Mouse (Mus musculus) adrenal gland, postnatal 14 days (tissue): ENCODE data around the gene Ulk3. TPM values are rescaled to one million over a fixed set of nuclear protein-coding genes. Genes with fewer than 3 reads are reported as not detected.
A peak's percentile ranks its signal among the peaks of the same experiment; 100 is the strongest.

Source experiments
- DNase-seq: peaks from one replicate; pipeline ENCODE4 v3.0.0; 2021; ENCODE audit warnings: mixed read lengths
- long read RNA-seq, 2 experiments: library from polyadenylated mRNA; stranded (forward); transcript quantifications; one replicate each; pipeline ENCODE4 v2.0.0; 2021
- total RNA-seq: library from RNA; stranded (reverse); gene quantifications from 2 replicates; pipeline ENCODE4 v1.2.3, GENCODE M21; 2021

Ulk3 gene
- 12.9 and 17.8 TPM in 2 replicates for total RNA-seq
- long read RNA-seq, experiment 1, partial matches to known transcripts, result 0 of 2 reads
- long read RNA-seq, experiment 1, other reads (novel, unspliced or antisense), result 2 of 2 reads
- long read RNA-seq, experiment 2, partial matches to known transcripts, result 0 of 2 reads
- long read RNA-seq, experiment 2, other reads (novel, unspliced or antisense), result 2 of 2 reads

GRCm38 (mm10) chr9:57589224-57590126, at the start of gene Ulk3:
Ulk3 (plus strand) TSS chr9:57589452.
- peak; percentile 91 for DNase-seq

- no peak for DNase-seq
Observed at GRCm38 (mm10) chr9:57539550-57539949, 49.7 kb upstream of the Ulk3 start.

DNA sequence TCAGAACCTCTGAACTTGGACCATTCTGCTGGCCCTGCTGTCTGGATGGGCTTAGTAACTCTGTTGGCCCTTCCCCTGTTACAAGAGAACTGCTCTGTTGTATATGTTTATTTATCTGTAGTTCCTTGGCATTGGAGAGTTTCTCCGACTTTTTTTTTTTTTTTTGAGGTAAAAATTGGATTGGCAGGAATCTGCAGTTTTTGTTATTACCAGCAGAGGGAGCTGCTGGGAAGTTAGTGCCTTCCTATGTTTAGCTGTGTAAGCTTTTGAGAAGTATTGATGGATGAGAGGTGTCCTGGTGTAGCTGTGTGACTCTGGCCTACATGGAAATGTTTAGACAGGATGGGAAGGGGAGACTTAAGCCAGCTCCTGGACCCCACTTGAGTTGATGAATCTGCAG, 47.9 kb upstream of the Ulk3 start:
- DNase-seq, result peak; percentile 59

DNA sequence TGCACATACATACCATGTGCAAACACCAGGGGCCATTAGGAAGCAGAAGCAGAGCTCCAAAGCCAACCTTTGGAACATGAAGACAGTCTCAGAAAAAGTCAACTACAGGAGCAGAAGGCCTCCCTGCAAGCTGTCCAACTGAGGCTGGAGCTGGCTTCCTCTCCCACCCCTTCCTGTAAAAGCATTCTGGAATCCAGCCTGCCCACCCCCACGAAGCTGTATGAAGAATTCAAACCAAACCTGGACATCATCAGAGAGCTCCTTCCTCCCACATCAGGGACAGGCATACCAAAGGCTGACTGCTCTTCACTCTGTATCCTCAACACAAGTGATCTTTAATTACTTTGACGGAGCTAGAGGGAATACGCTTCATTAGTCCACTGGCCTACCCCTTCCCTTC, 45.3 kb upstream of the Ulk3 start:
- DNase-seq, result no peak

- peak; percentile 34 for DNase-seq
Observed at GRCm38 (mm10) chr9:57547287-57547686, 42.0 kb upstream of the Ulk3 start.

DNA sequence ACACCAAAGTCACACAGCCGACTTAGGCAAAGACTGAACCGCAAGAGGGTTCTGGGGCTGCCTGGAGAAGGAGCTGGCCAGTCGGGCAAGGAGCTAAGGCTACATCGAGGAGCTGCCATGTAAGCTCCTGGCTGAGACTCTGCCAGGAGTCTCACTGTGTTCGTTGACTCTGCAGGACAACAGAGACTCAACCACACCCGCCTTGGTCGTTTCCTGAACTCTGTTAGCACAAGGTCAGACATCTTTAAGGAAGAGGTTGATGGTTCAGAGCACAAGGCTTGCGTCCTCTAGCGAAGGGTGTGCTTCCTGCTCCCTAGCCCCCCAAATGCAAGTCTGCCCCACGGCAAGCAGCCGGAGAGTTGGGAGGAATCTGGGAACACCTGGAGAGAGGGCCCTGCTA, 41.4 kb upstream of the Ulk3 start:
- DNase-seq, result no peak

GRCm38 (mm10) chr9:57549186-57549585, 40.1 kb upstream of the Ulk3 start:
- no peak for DNase-seq

GRCm38 (mm10) chr9:57550126-57550862, 39.0 kb upstream of the Ulk3 start:
- DNase-seq, result peak; percentile 85

GRCm38 (mm10) chr9:57552139-57552887, 36.9 kb upstream of the Ulk3 start, which contains the start of gene Mpi:
Mpi (minus strand) TSS chr9:57552763.
- DNase-seq, result peak; percentile 82

DNA sequence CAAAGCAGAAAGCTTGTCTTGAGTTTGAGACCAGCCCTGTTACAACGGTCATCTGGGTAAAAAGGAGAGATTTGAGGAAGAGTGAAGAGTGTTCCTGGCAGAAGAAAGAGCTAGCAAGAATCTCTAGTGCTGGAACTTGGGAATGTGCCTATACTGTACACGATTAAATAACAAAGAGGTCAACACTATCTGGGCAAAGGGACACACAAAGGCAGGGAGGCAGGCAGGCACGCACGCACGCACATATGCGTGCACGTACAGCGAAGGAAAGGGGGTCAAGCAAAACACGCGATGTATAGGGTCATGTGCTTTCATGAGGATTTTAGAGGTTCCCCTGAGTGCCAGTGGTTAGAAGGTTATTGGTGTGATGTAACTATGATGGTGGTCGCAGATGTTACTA, 36.1 kb upstream of the Ulk3 start:
- no peak for DNase-seq

DNA sequence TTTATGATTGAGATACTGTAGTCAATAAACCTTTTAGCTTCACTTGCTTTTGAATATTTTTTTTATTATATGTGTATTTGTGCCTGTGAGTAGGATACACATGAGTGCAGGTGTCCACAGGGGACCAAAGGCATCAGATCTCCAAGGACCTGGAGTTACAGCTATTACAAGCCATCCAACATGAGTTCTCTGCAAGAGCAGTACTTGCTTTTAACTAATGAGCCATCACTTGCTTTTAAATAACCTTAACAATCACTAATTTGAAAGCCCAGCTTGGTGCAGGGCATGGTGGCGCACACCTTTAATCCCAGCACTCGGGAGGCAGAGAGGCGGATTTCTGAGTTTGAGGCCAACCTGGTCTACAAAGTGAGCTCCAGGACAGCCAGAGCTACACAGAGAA, 34.5 kb upstream of the Ulk3 start:
- DNase-seq, result no peak

DNA sequence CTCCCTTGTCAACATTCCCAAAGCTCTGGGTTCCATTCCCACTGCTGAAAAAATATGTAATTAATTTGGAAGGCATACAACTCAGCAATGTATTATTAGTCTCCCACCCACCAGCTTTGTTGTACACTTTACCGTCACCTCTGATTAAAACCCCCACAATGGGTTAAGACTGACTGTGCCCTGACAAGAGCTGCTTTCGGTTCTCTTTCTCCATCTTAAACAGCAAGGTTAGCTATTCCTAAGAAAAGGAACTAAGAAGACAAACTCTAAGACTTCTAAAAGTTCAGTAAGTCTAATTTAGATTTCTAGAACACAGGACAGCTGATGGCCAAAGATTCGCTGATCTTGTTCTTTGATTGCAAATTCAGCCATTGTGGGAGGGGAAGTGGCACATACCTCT, 32.0 kb upstream of the Ulk3 start:
- DNase-seq, result no peak

- no peak for DNase-seq
Observed at GRCm38 (mm10) chr9:57558625-57559024, 30.6 kb upstream of the Ulk3 start.

GRCm38 (mm10) chr9:57559568-57559967, 29.7 kb upstream of the Ulk3 start:
- no peak for DNase-seq

DNA sequence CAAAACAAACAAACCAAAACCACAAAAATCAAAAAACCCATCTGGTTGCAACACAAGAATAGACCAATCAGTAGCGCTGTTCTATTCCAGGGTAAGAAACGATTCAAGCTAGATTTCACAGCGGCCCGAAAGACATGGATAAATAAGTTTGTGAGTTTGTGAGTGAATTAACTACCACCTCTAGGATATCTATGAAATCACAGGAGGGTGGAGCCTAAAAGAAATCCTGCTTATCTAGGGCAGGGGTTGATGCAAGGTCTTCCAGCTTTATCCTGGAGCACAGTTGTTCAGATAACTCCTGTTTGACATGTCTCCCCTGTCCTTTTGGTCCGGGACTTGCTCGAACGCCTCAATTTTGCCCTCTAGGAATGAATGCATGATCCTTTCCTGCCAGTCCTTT, 29.0 kb upstream of the Ulk3 start:
- DNase-seq, result no peak

DNA sequence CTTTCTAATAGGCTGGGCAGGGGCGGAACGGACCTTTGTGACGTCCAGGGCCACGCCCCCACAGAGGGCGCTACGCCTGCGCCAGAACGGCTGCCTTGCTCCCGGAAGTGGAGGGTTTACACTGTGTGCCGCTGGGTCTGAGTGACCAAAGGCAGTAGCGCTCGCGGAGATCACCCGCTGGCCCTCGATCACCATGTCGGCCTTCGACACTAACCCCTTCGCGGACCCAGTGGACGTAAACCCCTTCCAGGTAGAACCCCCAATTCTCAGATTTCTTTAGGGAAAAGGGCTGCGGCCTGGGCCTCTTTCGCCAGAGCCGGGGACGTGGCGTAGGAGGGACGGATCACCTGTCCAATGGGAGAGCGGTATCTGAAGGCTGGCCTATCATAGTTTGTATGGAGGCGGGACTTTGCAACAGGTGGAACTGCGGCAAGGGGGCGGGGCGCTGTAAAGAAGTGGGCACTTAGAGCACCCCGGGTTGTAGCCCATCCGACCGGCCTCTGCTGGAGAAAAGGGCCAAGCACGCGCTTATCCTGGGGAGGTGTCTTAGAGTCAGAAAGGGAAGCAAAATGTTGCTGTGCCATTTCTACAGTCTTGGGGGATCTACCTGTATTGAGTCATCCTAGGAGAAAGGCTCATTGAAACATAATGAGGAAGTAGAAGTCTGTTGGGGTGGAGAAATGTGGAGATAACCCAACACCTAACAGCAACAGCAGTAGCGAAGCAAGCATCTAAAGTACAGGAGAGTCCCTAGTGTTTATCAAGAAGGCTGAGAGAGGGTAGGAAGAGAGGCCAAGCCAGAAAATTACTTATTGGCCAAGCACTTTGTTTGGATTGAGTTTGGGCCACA, 28.2 kb upstream of the Ulk3 start, which contains the start of gene Scamp2:
Scamp2 (plus strand) TSS at position 83 of the 850 bp plus-strand sequence.
- DNase-seq, result peak; percentile 96

DNA sequence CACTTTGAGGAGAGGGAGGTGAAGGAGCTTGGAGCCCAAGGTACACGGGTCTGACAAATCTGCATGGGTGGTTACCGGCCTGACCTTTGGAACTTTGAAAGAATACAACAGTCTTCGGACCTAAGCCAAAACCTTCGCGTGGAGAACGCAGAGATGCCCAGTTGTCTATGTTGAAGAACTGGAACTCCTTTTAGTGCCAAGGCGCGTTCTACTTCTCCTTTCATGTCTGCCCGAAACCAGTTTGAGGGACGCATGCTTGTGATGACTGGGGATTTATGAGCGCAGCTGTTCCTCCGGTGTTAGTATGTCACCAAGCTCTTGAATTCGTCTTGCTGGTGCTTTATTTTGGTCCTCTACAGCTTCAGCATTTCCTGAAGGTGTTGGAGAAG, 27.5 kb upstream of the Ulk3 start:
- DNase-seq, result no peak

DNA sequence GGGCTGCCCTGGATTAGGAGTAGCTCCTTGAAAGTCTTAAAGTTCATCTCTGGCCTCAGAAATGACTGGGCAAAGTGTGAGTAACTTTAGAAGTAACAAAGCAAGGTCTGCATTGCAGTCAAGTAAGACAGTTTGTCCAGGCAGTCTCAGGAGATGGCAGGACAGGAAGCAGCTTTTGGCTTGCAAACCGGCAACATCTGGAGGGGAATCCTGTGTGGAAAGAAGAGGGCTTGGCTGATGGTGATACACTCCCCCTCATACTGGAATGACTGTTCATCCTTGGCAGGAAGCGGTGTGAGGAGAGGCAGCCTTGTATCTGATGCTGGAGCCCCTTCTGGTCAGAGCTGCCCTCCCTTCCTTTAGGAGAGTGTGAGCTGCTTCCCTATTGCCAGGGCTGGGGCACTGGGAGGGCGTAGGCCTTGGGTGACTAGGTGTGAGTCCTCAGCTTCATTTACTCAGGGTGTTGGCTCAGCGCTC, 26.3 kb upstream of the Ulk3 start:
- DNase-seq, result peak; percentile 56

DNA sequence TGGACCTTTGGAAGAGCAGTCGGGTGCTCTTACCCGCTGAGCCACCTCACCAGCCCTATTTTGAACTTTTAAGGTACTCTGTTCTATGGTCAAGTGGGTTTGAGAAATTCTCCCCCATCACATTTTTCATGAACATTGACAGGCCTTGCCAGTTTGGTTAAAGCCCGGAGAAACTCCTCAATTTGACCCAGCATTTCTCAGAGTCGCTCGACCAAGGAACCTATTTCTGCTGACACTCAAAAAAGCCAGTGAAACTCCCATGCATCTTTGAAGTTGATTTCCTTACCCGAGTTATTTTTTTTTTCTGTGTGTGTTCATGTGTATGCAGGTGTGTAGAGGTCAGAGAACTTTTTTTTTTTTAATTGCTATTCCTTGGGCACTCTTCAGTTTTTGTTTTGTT, 24.6 kb upstream of the Ulk3 start:
- DNase-seq, result no peak

GRCm38 (mm10) chr9:57565741-57566221, 23.5 kb upstream of the Ulk3 start:
- DNase-seq, result peak; percentile 50

DNA sequence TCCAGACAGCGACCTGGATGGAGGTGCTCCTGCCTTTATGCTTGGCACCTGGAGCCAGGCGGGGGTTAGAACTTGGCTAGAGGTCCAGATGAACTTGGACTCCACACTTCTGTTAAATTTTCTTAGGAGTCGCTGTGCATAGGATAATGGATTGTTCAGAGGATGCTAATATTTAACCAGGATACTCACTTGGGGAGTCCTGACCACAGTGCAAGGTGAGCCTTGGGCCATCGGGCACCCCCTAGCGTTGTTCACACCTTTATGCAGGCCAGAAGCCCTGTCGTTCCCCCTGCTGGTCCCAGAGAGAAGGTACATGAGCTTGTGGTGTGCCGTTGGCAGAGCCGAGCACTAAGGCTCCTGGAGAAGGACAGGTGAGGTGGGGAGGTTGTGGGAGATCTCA, 22.4 kb upstream of the Ulk3 start:
- DNase-seq, result no peak
